Mouse (Mus musculus) kidney, postnatal 10 days (tissue): Measurements from ENCODE around the gene Arnt.
"Not testable (repeated sequence)": the region's sequence is repeated elsewhere in the genome, so short reads cannot be mapped to it uniquely, and the experiment has no call there.

Experiments used
- DNase-seq: peaks from one replicate; pipeline ENCODE4 v3.0.0; 2021; ENCODE audit warnings: mixed read lengths

The Arnt gene

GRCm38 (mm10) chr3:95434136-95434982 is at the start of gene Arnt:
TSS of gene Arnt (plus strand) at chr3:95434388.
- DNase-seq: peak; percentile 95

GRCm38 (mm10) chr3:95385401-95386075 is 48.6 kb upstream of the Arnt start:
- no peak for DNase-seq

GRCm38 (mm10) chr3:95394385-95394784 is 39.8 kb upstream of the Arnt start:
- DNase-seq: peak; percentile 30

- DNase-seq: no peak
Measured at GRCm38 (mm10) chr3:95402741-95403140, 31.4 kb upstream of the Arnt start, which contains the start of gene 4930558C23Rik. TSS of gene 4930558C23Rik (minus strand) at chr3:95402841.

GRCm38 (mm10) chr3:95407728-95408127 is 26.5 kb upstream of the Arnt start:
- no peak for DNase-seq

- no peak for DNase-seq
Measured at GRCm38 (mm10) chr3:95408852-95409251, 25.3 kb upstream of the Arnt start.

GRCm38 (mm10) chr3:95412268-95412667 is 21.9 kb upstream of the Arnt start:
- DNase-seq: no peak

- DNase-seq: no peak
Measured at GRCm38 (mm10) chr3:95417866-95418265, 16.3 kb upstream of the Arnt start.

GRCm38 (mm10) chr3:95426476-95426875 is 7.7 kb upstream of the Arnt start:
- not testable (repeated sequence) for DNase-seq

GRCm38 (mm10) chr3:95427117-95427890 is 6.9 kb upstream of the Arnt start:
- DNase-seq: not testable (repeated sequence)

GRCm38 (mm10) chr3:95427891-95428238 is 6.3 kb upstream of the Arnt start:
- peak; percentile 26 for DNase-seq

- DNase-seq: not testable (repeated sequence)
Measured at GRCm38 (mm10) chr3:95428423-95428822, 5.8 kb upstream of the Arnt start.

GRCm38 (mm10) chr3:95433301-95433915 is 780 bp upstream of the Arnt start:
- no peak for DNase-seq

- no peak for DNase-seq
Measured at GRCm38 (mm10) chr3:95434983-95435370, 789 bp downstream of the Arnt start.

- no peak for DNase-seq
Measured at GRCm38 (mm10) chr3:95435561-95435960, 1.4 kb downstream of the Arnt start.

GRCm38 (mm10) chr3:95438636-95439035 is 4.4 kb downstream of the Arnt start:
- not testable (repeated sequence) for DNase-seq

GRCm38 (mm10) chr3:95439670-95440069 is 5.5 kb downstream of the Arnt start:
- no peak for DNase-seq

- DNase-seq: no peak
Measured at GRCm38 (mm10) chr3:95442406-95443117, 8.4 kb downstream of the Arnt start.

GRCm38 (mm10) chr3:95445311-95445710 is 11.1 kb downstream of the Arnt start:
- no peak for DNase-seq

- peak; percentile 66 for DNase-seq
Measured at GRCm38 (mm10) chr3:95450408-95450807, 16.2 kb downstream of the Arnt start.

- DNase-seq: no peak
Measured at GRCm38 (mm10) chr3:95450915-95451314, 16.7 kb downstream of the Arnt start.

GRCm38 (mm10) chr3:95456367-95456766 is 22.2 kb downstream of the Arnt start:
- no peak for DNase-seq
